Mouse (Mus musculus) erythroblast, embryonic 14.5 days (primary cell): ENCODE results near the gene Pnp.
"Not testable (repeated sequence)": the region's sequence is repeated elsewhere in the genome, so short reads cannot be mapped to it uniquely, and the experiment has no call there.

Source experiments
- GATA1 ChIP-seq: IDR thresholded peaks from 2 replicates; pipeline ENCODE4 v1.6.1; 2012; ENCODE audit warnings: low read length, inconsistent platforms, mixed read lengths
- TAL1 ChIP-seq: IDR thresholded peaks from 3 replicates; pipeline ENCODE4 v1.6.1; 2012; ENCODE audit warnings: low read length, inconsistent platforms, mixed read lengths

DNA sequence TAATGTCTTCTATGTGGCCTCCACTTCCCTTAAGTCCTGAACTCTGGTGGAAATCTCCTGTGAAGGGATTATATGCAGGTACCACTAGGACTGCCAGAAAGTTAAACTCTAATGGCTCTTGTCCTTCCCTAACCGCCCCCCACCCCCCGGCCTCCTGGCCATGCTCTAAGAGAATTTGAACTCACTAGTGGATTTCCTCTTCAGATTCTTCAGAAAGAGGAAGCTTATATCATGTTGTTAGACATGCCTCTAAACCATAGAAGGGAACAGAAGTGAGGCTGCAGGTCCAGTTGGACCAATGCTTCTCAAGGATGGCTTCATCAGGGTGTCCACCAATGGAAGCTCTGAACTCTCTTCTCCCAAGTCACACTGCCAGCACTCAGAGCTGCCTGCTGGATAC is 32.9 kb upstream of the Pnp start:
- TF ChIP-seq GATA1, TAL1: not testable (repeated sequence)
